Mouse (Mus musculus) telencephalon, adult 2 months (tissue): ENCODE data around the gene Poglut1.

ENCODE experiments used
- DNase-seq: peaks from one replicate; pipeline ENCODE4 v3.0.0-alpha.2; 2011; ENCODE audit warnings: low read depth, low spot score

Gene Poglut1

DNA sequence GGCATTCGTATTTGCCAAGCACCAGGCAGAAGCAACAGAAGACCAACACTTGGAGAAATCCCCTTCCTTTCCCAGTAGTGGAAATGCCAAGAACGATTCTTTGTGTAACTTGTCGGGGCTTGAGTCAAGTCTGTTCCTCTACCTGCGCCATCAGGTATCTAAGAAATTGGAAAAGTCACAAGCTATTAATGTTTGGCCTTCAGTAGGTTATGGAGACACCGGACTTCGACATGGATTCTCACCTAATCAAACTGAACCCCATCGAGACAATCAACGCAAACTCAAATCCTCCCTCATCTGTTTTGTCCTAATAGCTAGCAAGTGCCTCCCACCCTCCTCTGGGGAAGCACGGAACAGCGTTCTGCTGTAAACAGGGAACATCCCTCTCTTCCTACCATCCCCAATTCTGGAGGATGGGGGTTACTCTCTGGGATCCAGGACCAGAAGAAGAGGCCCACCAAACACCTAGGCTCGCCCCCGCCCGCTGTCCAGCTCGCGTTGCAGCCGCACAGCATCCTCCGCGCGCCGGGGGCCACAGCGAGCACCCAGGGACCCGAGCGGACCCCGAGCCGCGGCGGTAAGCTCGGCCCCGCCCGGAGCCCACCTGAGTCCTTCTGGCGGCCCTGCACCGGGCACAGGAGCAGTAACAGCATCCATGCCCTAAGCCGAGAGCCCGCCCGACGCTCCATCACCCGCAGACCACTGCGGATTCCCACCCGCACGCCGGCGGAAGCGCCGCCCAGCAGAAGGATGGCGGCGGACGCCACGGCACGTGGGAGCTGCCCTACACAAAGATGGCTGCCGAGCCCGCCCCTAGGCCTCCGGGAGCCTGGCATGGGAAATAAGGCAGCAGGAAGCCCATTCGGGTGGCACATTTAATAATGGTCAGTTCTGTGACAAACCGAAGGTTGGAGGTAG lies at the start of gene Poglut1:
Gene Poglut1, minus strand, starts transcription at position 780 of the 918 bp plus-strand sequence.
- DNase-seq = peak; percentile 50

- DNase-seq = no peak
These were observed 49.1 kb upstream of the Poglut1 start for GRCm38 (mm10) chr16:38598986-38599680.

DNA sequence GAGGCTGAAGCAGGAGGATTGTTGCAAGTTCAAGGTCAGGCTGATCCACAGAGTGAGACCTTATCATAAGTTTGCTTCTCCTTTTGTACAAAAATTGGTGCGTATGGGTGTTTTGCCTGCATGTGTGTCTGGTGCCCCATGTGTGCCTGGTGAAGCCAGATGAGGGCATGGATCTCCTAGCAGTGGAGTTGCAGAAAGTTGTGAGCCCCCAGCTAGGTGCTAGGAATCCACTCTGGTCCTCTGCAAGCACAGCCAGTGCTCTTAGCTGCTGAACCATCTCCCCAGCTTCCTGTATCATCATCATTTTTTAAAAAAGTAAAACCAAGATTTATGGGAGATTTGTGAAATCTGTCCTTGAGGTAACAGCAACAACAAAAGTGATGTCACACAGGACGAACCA lies 46.6 kb upstream of the Poglut1 start:
- DNase-seq = no peak

DNA sequence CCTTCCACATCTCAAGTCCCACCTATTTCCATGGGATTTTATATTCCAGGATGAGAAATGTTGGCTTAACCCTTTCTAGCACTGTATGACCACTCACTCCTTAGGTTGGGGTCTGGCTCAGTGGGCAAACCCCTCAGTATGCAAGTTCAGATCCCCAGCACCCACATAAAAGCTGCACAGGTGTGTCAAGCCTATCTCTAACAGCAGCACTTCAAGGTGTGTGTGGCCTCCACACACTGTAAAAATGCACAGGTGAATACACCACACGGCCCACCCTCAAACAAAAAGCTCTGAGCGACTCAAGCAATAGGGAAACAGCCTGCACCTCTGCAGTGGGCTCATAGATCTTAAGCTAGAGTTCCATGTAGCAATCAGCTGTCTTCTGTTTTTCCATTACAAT lies 46.0 kb upstream of the Poglut1 start:
- no peak for DNase-seq

DNA sequence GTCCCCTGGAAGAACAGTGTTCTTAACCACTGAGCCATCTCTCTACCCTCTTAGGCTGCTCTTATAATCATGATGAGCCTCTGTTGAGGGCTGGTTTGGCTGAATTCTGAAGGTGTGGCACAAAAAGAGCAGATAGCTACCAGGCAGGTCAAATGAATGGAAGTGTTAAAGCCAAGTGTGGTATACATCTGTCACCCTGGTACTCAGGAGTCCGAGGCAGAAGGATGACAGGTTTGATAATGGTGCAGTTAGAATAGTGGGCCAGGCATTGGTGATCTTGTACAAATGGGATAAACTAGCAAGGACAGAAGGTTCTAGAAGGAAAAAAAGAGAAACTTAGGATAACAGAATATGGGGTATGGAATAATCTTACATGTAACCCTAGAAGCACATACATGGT lies 44.4 kb upstream of the Poglut1 start:
- DNase-seq = no peak

DNA sequence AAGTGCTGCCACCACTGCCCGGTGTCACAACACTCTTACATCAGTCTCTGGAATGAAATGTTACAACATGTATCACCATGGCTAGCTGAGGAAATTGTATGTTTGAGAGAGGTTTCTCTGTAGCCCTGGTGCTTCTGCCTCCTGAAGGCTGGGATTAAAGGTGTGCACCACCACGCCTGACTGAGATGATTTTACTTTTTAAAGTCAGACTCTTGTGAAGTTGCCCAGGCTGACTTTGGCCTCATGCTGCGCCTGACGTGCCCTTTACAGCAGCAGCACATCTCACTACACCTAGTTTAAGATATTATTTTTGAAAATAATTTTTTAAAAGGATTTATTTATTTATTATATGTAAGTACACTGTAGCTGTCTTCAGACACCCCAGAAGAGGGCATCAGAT lies 42.9 kb upstream of the Poglut1 start:
- DNase-seq = no peak

DNA sequence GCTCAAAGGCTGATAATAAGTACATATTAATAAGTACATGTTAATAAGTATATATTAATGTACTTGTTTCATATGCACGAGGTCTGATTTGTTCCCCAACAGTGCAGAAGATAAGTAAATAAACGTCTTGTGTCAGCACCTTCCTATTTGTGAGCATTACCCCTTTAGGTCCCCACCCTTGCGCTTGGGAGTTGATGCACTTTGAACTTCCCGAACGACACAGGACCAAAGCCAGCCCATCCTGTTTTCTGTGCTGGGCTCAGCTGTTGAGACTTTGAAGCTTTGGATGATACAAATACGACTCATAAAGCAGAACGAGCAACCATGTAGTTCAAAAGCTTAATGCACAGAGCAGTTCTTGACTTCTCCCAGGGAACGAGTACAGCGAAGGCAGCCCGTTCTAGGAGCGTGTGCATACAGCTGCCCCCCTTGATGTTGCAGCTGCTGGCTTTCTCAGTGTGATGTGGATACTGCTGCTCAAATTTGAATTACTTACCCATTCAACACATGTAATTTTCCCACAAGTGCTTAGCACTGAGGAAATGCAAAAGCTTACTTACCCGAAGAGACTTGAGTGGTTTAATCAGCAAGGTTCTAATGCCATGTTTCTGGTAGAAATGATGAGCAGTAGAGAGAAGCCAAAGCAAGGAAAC lies 42.1 kb upstream of the Poglut1 start:
- DNase-seq = peak; percentile 31

DNA sequence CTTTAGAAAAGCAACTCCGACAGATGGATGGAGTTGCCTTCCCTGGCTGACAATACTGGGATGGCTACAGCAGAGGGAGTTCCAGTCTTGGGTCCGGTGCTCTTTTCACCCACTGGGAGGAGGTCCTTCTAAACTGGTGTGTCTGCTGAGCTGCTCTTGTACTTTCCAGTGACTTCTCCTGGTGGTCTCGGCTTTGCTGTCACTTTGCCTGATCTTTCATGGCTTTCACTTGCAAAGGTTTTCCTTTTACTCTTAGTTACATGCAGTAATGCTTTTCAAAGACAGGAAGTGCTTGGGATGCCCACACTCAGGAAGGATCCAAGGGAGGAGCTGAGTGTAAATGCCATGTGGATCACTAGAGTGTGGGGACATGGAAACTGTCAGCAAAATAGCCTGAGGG lies 41.4 kb upstream of the Poglut1 start:
- no peak for DNase-seq

DNA sequence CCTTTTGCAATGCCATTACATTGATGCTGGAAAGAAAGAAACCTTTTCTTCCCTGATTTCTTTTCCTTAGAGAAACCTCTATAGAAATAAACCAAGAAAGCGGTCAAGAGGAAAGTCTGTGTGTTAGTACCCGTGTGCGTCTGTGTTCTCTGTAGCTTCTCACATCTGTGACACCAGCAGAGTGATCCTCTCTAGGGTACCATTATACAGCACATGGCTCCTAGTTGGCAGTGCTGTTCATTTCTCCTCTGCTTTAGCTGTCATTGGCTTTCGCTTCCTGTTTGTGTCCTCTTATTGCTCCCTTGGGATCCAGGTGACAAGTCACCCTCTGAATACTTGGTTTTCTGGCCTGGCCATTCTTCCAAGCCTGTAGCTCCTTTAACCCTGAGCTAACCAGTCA lies 37.5 kb upstream of the Poglut1 start:
- DNase-seq = no peak

DNA sequence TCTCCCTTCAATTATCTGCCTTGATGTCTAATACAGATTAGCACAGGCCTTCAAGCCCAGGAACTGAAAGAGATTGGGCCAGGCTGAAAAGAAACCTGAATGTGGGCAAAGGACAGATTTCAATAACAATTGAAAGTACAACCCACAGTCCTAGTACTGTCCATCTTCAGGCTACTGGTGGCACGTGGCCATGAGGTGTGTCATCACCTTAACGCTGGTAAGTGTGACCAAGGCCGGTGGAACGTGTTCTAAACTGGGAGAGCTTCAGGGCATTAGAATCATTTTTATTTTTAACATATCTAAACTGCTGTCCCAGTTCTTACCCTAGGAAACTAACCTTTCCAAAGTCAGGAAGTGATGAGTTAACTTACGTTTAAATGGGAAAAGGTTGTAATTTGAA lies 37.1 kb upstream of the Poglut1 start:
- no peak for DNase-seq

DNA sequence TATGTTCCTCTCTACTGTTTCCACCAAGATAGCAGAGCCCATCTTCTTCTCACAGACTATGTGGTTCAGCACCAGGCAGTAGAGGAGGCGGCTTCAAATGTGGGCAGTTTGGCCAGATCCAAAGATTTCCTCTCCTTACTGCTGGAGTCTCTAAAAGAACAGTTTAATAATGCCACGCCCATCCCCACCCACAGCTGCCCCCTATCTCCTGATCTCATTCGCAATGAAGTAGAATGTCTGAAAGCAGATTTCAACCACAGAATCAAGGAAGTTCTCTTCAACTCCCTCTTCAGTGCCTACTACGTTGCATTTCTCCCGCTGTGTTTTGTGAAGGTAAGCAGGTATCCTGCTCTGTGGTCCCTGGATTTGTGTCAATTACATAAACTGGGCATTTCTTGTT lies 35.1 kb upstream of the Poglut1 start:
- no peak for DNase-seq

- DNase-seq = no peak
These were observed 34.7 kb upstream of the Poglut1 start for GRCm38 (mm10) chr16:38584761-38585160.

DNA sequence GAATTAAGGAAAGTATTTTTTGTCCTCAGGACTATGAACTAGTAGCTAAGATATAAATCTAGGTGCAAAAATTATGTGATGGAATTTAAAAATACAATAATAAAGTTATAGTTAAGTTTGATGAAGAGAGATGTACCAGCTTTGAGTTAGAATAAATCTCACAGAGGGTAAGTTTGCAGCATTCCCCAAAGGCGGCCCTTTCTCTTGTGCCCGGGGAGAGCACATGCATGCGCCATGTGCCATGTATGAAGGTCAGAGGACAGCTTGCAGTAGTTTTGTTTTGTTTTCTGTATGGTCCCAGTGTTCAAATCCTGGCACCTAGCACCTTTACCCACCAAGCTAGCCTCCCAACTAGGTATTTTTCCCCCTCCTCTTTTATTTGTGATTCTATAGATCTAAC lies 21.4 kb upstream of the Poglut1 start:
- no peak for DNase-seq

DNA sequence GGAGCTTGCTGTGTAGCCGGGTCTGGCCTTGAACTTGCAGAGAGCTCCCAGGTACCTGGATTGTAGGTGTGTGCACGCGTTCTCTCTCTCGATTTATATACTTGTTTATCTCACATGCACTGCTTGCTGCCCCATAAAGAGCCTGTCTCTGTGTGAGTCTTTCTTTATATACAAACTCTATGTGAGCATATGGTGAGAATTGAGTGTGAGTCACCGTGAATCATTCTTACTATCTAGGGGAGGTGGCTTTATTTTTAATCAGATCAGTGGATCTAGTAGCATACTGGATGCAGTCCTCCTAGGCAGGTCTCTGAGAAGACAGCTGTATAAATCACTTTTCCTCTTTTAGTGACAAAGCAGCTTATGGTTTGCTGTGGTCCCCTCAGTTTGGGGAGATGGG lies 18.1 kb upstream of the Poglut1 start:
- peak; percentile 52 for DNase-seq

DNA sequence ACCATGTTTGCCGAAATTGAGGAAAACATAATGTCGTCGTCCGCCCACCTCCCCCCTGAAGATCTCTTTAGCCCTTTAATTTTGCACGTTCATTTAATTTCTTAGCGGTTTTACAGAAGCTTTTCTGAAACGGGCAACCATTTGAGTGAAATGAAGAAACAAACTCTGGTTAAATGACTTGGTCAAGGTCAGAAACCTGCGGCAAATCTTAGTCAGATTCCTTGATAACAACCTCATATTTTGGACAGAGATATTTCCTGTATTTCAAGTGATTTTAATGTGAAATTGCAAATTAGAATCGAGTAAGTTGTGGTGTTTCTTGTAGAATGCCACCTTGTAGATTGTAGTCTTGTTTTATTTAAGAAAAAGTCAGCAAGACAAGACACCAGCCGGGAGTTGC lies 13.5 kb upstream of the Poglut1 start:
- DNase-seq = no peak

GRCm38 (mm10) chr16:38562968-38563327 lies 12.9 kb upstream of the Poglut1 start:
- DNase-seq = no peak

DNA sequence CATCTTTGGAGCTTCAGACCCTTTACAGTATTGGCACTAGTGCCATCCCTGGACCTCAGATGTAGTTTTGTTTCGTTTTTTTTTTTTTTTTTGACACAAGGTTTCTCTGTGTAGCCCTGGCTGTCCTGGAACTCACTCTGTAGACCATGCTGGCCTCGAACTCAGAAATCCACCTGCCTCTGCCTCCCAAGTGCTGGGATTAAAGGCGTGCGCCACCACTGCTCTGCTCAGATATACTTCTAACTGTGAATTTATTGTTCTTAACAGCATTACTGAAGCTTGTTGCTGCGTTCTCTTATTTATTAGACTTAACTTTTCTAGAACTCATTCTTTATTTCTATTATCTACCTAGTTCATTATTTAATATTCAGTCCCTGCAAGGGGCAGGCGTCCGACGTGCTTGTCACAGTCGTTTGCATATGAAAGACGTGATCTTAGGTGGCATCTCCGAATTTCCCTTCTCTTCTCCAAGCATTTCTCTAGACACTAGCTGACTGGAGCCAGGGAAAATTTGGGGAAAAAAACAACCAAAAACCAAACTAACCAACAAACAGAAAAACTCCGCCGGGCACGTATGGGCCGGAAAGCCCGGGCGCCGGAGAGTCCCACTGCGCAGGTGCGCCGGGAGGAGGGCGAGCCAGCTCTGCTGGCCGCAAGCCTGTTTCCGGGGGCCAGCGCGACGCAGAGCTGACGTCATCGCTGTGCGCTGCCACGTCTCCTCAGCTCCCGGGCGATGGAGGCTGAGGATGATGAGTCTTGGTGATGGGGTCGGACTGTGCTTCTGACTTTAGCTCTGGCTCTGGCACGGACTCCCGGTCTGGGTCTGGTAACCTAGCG lies 12.3 kb upstream of the Poglut1 start:
- peak; percentile 89 for DNase-seq

- no peak for DNase-seq
These were observed 8.2 kb upstream of the Poglut1 start, which contains the start of gene Tmem39a for GRCm38 (mm10) chr16:38558221-38558748. Tmem39a (plus strand) TSS chr16:38558698.

GRCm38 (mm10) chr16:38555988-38556387 lies 5.9 kb upstream of the Poglut1 start:
- DNase-seq = no peak

DNA sequence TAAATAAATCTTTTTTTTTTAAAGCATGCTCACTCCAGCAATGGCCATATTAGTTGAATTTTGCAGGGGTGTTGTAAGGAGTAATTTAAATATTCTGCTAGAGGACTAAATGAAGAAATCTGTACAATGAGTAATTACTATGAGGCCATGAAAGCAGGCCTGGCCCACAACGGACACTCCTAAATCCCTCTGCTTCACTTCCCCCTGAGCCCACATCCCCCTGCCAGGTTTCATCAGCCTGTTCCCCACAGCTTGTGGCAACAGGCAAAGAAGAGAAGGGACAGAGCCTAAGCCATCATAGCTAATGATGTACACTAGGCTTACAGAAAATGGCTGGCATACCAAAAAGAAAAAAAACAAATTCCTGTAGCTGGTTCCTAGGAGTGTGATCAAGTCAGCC lies 2.1 kb downstream of the Poglut1 start:
- no peak for DNase-seq

DNA sequence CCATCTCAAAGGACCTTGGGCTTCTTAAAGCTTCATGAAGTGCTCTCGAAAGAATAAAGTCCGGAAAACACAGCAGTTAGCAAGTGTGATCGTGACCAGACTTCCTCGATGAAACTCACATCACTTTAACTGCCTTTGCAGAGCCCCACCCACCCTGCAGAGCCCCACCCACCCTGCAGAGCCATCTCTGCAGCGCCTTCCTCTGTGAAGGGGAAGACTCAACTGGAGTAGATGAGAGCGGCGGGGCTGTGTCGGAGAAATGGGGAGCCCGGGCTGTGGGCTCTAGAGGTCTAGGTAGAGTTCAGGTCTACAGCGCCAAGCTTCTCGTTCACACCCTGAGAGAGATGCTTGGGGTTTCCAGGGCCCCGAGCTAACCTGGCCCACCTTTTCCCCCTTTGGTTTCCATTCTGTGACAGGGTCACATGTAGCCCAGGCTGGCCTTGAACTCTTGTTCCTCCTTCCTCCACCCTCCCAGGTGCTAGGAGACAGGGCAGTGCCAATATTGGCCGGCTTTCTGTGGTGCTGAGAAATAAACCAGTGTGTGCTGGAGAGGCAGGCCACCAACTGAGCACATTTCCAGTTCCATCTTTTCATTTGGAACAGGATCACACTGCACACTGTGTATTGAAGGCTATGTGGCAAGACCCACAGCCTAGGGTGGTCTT lies 11.2 kb downstream of the Poglut1 start:
- no peak for DNase-seq
